Mouse (Mus musculus): Measurements from ENCODE around the gene Gm17655.

DNA sequence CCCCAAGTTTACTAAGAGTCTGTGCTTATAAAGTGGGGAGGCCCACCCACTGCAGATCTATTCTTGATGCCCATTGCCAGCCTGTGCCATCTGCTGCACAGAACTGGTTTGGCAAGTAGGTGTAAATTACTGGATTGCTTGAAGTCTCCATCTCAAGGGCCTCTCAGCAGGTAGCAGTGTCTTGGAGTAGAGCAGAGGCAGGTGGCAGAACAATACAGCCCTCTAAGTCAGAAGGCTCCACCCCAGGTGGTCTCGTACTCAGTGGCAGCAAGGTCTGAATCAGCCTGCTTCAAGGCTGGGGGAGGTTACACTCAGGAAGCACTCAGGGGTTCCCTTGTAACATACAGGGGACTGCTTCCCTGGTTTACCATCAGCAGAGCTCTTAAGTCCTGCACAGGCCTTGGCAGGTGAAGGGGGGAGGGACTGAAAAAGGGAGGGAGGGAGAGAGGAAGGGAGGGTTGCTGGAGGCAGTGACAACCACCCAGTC lies 26.7 kb upstream of the Gm17655 start:
- TF ChIP-seq POLR2A (IDR thresholded peaks at IDR 0.05; ENCODE audit: insufficient read depth, low read depth, low read length) (no peak), CTCF (IDR thresholded peaks at IDR 0.05) (no peak)

Measured in heart, adult 2 months (tissue).